Mouse (Mus musculus) G1E (cell line): ENCODE measurements around the gene Pde4d.

Source experiments
- CTCF ChIP-seq: IDR thresholded peaks from 2 replicates; pipeline ENCODE4 v1.5.1; 2012; ENCODE audit warnings: low read depth, low read length, inconsistent platforms, mixed read lengths
- GATA1 ChIP-seq: IDR thresholded peaks from 2 replicates; pipeline ENCODE4 v1.6.1; 2012; ENCODE audit warnings: borderline replicate concordance, low read length, inconsistent platforms, mixed read lengths
- GATA2 ChIP-seq: IDR thresholded peaks from 2 replicates; pipeline ENCODE4 v1.6.1; 2012; ENCODE audit warnings: low read depth, low read length, inconsistent platforms, borderline replicate concordance
- POLR2AphosphoS5 ChIP-seq: IDR thresholded peaks from 2 replicates; pipeline ENCODE4 v1.6.1; 2012; ENCODE audit warnings: low read depth, low read length, inconsistent platforms; ENCODE audit not compliant: insufficient replicate concordance
- TAL1 ChIP-seq: conservative IDR thresholded peaks from 2 replicates; pipeline ENCODE4 v1.6.1; 2012; ENCODE audit warnings: low read depth, low read length, inconsistent platforms, mixed read lengths

DNA sequence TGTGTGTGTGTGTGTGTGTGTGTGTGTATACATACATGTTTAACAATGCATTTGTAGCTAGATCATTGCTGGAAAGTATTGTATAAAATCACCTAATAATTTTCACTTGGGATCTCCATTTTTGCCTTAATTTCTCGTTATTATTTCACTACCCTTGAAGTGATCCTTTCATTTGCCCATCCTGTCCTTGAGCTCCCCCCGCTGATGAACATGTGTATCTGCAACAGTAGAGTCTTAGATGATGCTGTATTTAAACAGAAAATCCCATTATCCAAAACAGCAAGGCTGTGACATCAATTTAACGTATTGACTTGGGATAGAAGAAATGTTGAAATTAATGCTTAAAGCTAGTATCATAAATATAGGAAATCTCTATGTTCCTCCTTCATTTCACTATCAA lies 1069.7 kb downstream of the Pde4d start:
- no peak for TF ChIP-seq CTCF
- TF ChIP-seq POLR2AphosphoS5, result no peak
- no peak for TF ChIP-seq TAL1
- no peak for TF ChIP-seq GATA1
- no peak for TF ChIP-seq GATA2
